Mouse (Mus musculus) midbrain, embryonic 10.5 days (tissue): ENCODE measurements around the gene Ptpn23. TPM values are rescaled to one million over a fixed set of nuclear protein-coding genes. Genes with fewer than 3 reads are reported as not detected.

Source experiments
- DNase-seq: peaks from one replicate; pipeline ENCODE4 v3.0.0-alpha.2; 2017; ENCODE audit warnings: low spot score
- H3K27ac ChIP-seq: fragments of 300-500 bp; sonication (generic); replicated peaks from 2 replicates; pipeline ENCODE4 v1.5.1; 2016; ENCODE audit warnings: mild to moderate bottlenecking
- H3K27me3 ChIP-seq: fragments of 300-500 bp; sonication (generic); 2 replicates; pipeline ENCODE4 v1.6.1; 2016; ENCODE audit warnings: low read depth, mild to moderate bottlenecking; ENCODE audit not compliant: poor library complexity, severe bottlenecking
- H3K36me3 ChIP-seq: fragments of 300-500 bp; sonication (generic); 2 replicates; pipeline ENCODE4 v1.6.1; 2016; ENCODE audit warnings: mild to moderate bottlenecking, moderate library complexity
- H3K4me1 ChIP-seq: fragments of 300-500 bp; sonication (generic); 2 replicates; pipeline ENCODE4 v1.6.1; 2016
- H3K4me3 ChIP-seq: fragments of 300-500 bp; sonication (generic); 2 replicates; pipeline ENCODE4 v1.5.1; 2016; ENCODE audit warnings: mild to moderate bottlenecking, moderate library complexity
- H3K9me3 ChIP-seq: fragments of 300-500 bp; sonication (generic); replicated peaks from 2 replicates; pipeline ENCODE4 v1.6.1; 2016; ENCODE audit warnings: mild to moderate bottlenecking
- WGBS: fragments of 180-500 bp; shearing (Covaris S2); methylation state at CpG from one replicate; pipeline ENCODE4 v1.1.7; 2016; 5-methylcytosine and 5-hydroxymethylcytosine counted together
- polyA plus RNA-seq: library from polyadenylated mRNA; unstranded; fragments of >200 nt; fragmentation: Nextera tagmentation; extraction: Ambion mirVana; gene quantifications from 2 replicates; pipeline ENCODE4 v1.2.1, GENCODE M21; 2016

Ptpn23 gene
- polyA plus RNA-seq, 1 experiment from 2014 or later: 14.2 TPM

GRCm38 (mm10) chr9:110345057-110345739 is 62.8 kb downstream of the Ptpn23 start:
- WGBS: 86% methylated on average over 7 of the region's 7 CpGs

GRCm38 (mm10) chr9:110343805-110344204 is 64.2 kb downstream of the Ptpn23 start:
- Histone ChIP-seq H3K9me3 (no peaks in the 10 kb centered on the region), H3K36me3 (no peaks in the 10 kb centered on the region), H3K27me3 (no peaks in the 10 kb centered on the region), H3K27ac (no peak overlapping the region), H3K4me1 (peaks cover 4% of the 10 kb centered on the region; the same call in 1 of the 2 replicates), H3K4me3 (no peak overlapping the region)
- no peak for DNase-seq
- 62% methylated on average over 6 of the region's 6 CpGs for WGBS

More at GRCm38 (mm10) chr9:110345057-110345739, 62.8 kb downstream of the Ptpn23 start:
- Histone ChIP-seq H3K36me3 (no peaks in the 10 kb centered on the region), H3K27me3 (no peaks in the 10 kb centered on the region), H3K9me3 (no peaks in the 10 kb centered on the region), H3K27ac (no peak overlapping the region), H3K4me1 (peaks cover 4% of the 10 kb centered on the region; the same call in 1 of the 2 replicates), H3K4me3 (no peak overlapping the region)
- no peak for DNase-seq

GRCm38 (mm10) chr9:110342008-110342407 is 66.0 kb downstream of the Ptpn23 start:
- H3K9me3 ChIP-seq: no peaks in the 10 kb centered on the region
- DNase-seq: no peak
- WGBS: 80% methylated on average over 8 of the region's 8 CpGs
- H3K27ac ChIP-seq: no peak overlapping the region
- peaks cover 7% of the 10 kb centered on the region for H3K4me1 ChIP-seq
- H3K27me3 ChIP-seq: no peaks in the 10 kb centered on the region
- no peak overlapping the region for H3K4me3 ChIP-seq
- no peaks in the 10 kb centered on the region for H3K36me3 ChIP-seq

- WGBS: 88% methylated on average over 5 of the region's 5 CpGs
- Histone ChIP-seq H3K4me3 (no peak overlapping the region), H3K9me3 (no peaks in the 10 kb centered on the region), H3K27me3 (no peaks in the 10 kb centered on the region), H3K4me1 (peaks cover 7% of the 10 kb centered on the region), H3K27ac (no peak overlapping the region), H3K36me3 (no peaks in the 10 kb centered on the region)
- DNase-seq: no peak
These were observed 67.8 kb downstream of the Ptpn23 start for GRCm38 (mm10) chr9:110340037-110340750.

Other genes starting within 250 kb of the Ptpn23 start
- 8.4 and 13.5 TPM in 2 replicates for gene Cspg5, start 164.4 kb downstream of the Ptpn23 start, polyA plus RNA-seq
- gene Elp6, start 103.0 kb downstream of the Ptpn23 start, polyA plus RNA-seq: 45.1 and 45.6 TPM in 2 replicates
- gene Scap, start 74.9 kb downstream of the Ptpn23 start, polyA plus RNA-seq: 38.7 and 40.3 TPM in 2 replicates
- gene Ngp, start 11.5 kb upstream of the Ptpn23 start, polyA plus RNA-seq: 0.12 TPM in 1 of 2 replicates, not detected in the other
- gene Klhl18, start 68.5 kb upstream of the Ptpn23 start, polyA plus RNA-seq: 9.1 and 10.8 TPM in 2 replicates
- 1.1 and 1.3 TPM in 2 replicates for gene Kif9, start 68.7 kb upstream of the Ptpn23 start, polyA plus RNA-seq
- gene Setd2, start 124.4 kb upstream of the Ptpn23 start, polyA plus RNA-seq: 31.5 and 34.0 TPM in 2 replicates
- gene Nradd, start 216.2 kb upstream of the Ptpn23 start, polyA plus RNA-seq: 36.8 and 45.4 TPM in 2 replicates
- gene Nbeal2, start 245.9 kb upstream of the Ptpn23 start, polyA plus RNA-seq: 1.3 and 1.4 TPM in 2 replicates
- gene Ccdc12, start 248.3 kb upstream of the Ptpn23 start, polyA plus RNA-seq: 176 and 189 TPM in 2 replicates